Mouse (Mus musculus): ENCODE results near the gene Lmx1b. TPM values are rescaled to one million over a fixed set of nuclear protein-coding genes. Genes with fewer than 3 reads are reported as not detected.

The Lmx1b gene
- polyA plus RNA-seq, 1 experiment from 2014 or later, result 1.7 TPM

DNA sequence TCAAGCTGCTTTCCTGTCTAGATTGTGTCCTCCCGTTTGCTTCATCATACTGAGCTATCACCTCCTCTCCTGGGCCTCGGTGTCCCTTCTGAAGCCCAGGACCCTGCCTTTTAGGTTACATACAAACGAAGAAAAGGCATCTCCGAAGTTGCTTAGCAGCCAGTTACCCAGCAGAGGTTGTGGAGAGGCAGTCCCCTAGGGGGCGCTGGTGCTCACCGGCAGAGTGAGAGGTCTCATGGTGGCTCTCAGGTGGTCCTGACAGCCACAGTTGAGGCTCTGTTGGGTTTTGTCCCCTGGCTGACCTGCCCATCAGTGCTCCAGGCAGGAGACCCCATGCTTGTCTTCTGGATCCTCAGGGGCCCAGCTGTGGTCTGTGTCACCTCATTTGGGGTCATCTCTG, 80.6 kb downstream of the Lmx1b start:
- ATAC-seq (replicated peaks), result no peak
- H3K9ac ChIP-seq, result no peak overlapping the region
- H3K27ac ChIP-seq, result no peak overlapping the region
- H3K4me2 ChIP-seq, result no peak overlapping the region
- no peaks in the 10 kb centered on the region for H3K9me3 ChIP-seq
- whole genome bisulfite sequencing, result 4% methylated on average over 6 of the region's 6 CpGs
- no peaks in the 10 kb centered on the region for H3K36me3 ChIP-seq (replicated peaks)
- peaks cover 8% of the 10 kb centered on the region for H3K4me1 ChIP-seq
- 0 out of 2 replicates have a peak, but pooled peaks cover 10% of the 10 kb centered on the region for H3K27me3 ChIP-seq (replicated peaks)
- H3K4me3 ChIP-seq, result no peak overlapping the region

DNA sequence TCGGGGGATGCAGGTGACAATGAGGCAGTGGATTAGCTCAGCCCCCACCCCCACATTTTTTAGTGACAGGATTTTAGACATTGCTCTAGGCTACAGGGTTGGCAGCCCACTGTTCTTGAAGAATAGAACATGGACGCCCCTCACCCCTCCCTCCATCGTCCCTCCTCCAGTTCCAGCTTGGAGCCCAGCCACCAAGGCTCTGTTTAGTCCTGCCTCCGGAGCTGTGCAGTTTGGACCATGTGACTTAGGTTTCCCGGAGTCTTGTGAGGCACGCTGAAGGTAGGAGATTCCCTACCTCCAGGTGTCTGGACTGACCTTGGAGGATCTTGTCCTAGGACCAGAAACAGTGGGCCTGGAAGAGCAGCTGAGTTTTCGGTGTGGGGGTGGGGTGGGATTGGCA, 81.0 kb downstream of the Lmx1b start:
- Histone ChIP-seq H3K4me3 (no peak overlapping the region), H3K4me1 (peaks cover 8% of the 10 kb centered on the region), H3K36me3 (replicated peaks) (no peaks in the 10 kb centered on the region), H3K4me2 (no peak overlapping the region), H3K9me3 (no peaks in the 10 kb centered on the region), H3K9ac (no peak overlapping the region), H3K27ac (no peak overlapping the region), H3K27me3 (replicated peaks) (0 out of 2 replicates have a peak, but pooled peaks cover 9% of the 10 kb centered on the region)
- WGBS, result 20% methylated on average over 7 of the region's 7 CpGs
- peak; percentile 15; the same call in 1 of the 2 replicates for ATAC-seq (replicated peaks)

DNA sequence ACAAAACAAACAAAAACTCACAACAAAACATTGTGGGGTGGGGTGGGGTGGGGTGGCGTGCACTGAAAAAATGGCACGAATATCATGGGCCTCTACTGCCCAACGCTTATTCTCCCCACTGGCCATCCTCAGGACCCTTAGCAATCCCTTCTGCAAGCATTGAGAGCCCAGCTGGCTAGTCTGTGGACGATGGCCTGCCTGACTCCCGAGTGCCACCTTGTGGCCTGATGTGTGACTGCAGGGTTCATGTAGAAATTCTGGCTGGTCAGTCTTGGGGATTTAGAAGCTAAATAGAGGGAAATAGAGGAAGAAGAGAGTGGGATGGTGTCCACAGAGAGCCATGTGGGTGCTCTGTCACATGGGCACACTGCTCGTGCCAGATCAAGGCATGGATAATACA, 82.1 kb downstream of the Lmx1b start:
- Histone ChIP-seq H3K9me3 (no peaks in the 10 kb centered on the region), H3K27ac (no peak overlapping the region), H3K4me1 (peaks cover 8% of the 10 kb centered on the region), H3K9ac (no peak overlapping the region), H3K36me3 (replicated peaks) (no peaks in the 10 kb centered on the region), H3K4me2 (no peak overlapping the region), H3K4me3 (no peak overlapping the region), H3K27me3 (replicated peaks) (0 out of 2 replicates have a peak, but pooled peaks cover 7% of the 10 kb centered on the region)
- 5% methylated on average over 6 of the region's 6 CpGs for WGBS
- 0 out of 2 replicates have a peak, but pooled peaks have one; percentile 41 for ATAC-seq (replicated peaks)

- H3K4me3 ChIP-seq, result no peak overlapping the region
- peaks cover 8% of the 10 kb centered on the region for H3K4me1 ChIP-seq
- H3K27me3 ChIP-seq (replicated peaks), result 0 out of 2 replicates have a peak, but pooled peaks cover 5% of the 10 kb centered on the region
- no peak for ATAC-seq (replicated peaks)
- 71% methylated on average over 8 of the region's 8 CpGs for WGBS
- H3K9me3 ChIP-seq, result no peaks in the 10 kb centered on the region
- no peak overlapping the region for H3K4me2 ChIP-seq
- H3K9ac ChIP-seq, result no peak overlapping the region
- no peak overlapping the region for H3K27ac ChIP-seq
- no peaks in the 10 kb centered on the region for H3K36me3 ChIP-seq (replicated peaks)
Observed at GRCm38 (mm10) chr2:33555573-33555972, 84.7 kb downstream of the Lmx1b start.

DNA sequence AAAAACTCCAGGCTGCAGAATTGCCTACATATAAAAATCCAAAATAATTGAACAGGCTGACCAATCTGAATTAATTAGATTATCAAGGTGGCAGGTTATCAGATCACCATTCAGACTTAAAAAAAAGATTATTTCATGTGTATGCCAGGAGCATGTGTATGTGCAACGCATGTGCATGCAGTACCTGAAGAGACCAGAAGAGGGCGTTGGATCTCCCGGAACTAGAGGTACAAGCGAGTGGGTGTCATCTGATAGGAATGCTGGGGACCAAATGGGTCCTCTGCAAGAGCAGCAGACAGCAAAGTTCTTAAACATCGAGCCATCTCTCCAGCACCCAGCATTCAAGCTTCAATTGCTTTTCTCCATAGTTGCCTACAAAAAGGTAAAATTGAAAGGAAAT, 87.6 kb downstream of the Lmx1b start:
- 54% methylated on average over 5 of the region's 5 CpGs for WGBS
- no peaks in the 10 kb centered on the region for H3K9me3 ChIP-seq
- no peaks in the 10 kb centered on the region for H3K4me1 ChIP-seq
- H3K4me2 ChIP-seq, result no peak overlapping the region
- no peaks in the 10 kb centered on the region for H3K36me3 ChIP-seq (replicated peaks)
- H3K9ac ChIP-seq, result no peak overlapping the region
- H3K27ac ChIP-seq, result no peak overlapping the region
- peaks cover 3% of the 10 kb centered on the region; the same call in 1 of the 2 replicates for H3K27me3 ChIP-seq (replicated peaks)
- H3K4me3 ChIP-seq, result no peak overlapping the region
- ATAC-seq (replicated peaks), result no peak

- 94% methylated on average over 2 of the region's 2 CpGs for WGBS
- ATAC-seq (replicated peaks), result no peak
- peak overlapping the region; percentile 92 for H3K27ac ChIP-seq
- peaks cover 3% of the 10 kb centered on the region; the same call in 1 of the 2 replicates for H3K27me3 ChIP-seq (replicated peaks)
- no peaks in the 10 kb centered on the region for H3K9me3 ChIP-seq
- H3K4me1 ChIP-seq, result peaks cover 41% of the 10 kb centered on the region
- H3K36me3 ChIP-seq (replicated peaks), result no peaks in the 10 kb centered on the region
- no peak overlapping the region for H3K4me3 ChIP-seq
- no peak overlapping the region for H3K4me2 ChIP-seq
- no peak overlapping the region for H3K9ac ChIP-seq
Observed at GRCm38 (mm10) chr2:33547595-33547994, 92.7 kb downstream of the Lmx1b start.

DNA sequence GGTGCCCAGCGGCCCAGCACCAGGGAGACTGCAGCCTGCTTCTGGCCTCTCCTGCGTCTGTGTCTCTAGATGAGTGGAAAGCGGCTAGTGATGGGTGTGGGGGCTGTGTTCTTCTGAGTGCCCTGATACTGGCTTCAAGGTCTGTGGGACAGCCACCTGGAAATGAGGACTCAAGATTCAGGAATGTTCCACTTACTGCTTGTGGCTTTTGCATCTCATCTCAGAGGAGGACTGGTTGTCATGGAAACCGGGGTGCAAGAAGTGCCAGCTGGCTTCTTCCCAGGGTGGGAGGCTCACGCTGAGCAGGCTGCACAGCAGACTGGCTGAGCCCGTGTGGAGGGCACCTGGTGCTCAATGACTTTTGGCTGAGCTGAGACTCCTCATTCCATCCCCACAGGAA, 93.4 kb downstream of the Lmx1b start:
- 14% methylated on average over 6 of the region's 6 CpGs for WGBS
- no peaks in the 10 kb centered on the region for H3K9me3 ChIP-seq
- H3K4me3 ChIP-seq, result no peak overlapping the region
- peak; percentile 58 for ATAC-seq (replicated peaks)
- H3K4me1 ChIP-seq, result peaks cover 41% of the 10 kb centered on the region
- H3K36me3 ChIP-seq (replicated peaks), result no peaks in the 10 kb centered on the region
- peak overlapping the region; percentile 92 for H3K27ac ChIP-seq
- H3K9ac ChIP-seq, result no peak overlapping the region
- peak overlapping the region; percentile 21 for H3K4me2 ChIP-seq
- H3K27me3 ChIP-seq (replicated peaks), result peaks cover 3% of the 10 kb centered on the region; the same call in 1 of the 2 replicates

- no peak overlapping the region for H3K9ac ChIP-seq
- H3K36me3 ChIP-seq (replicated peaks), result no peaks in the 10 kb centered on the region
Observed at GRCm38 (mm10) chr2:33546051-33546450, 94.3 kb downstream of the Lmx1b start.

GRCm38 (mm10) chr2:33544781-33545566, 95.3 kb downstream of the Lmx1b start:
- peaks cover 41% of the 10 kb centered on the region for H3K4me1 ChIP-seq

More at GRCm38 (mm10) chr2:33546051-33546450, 94.3 kb downstream of the Lmx1b start:
- Histone ChIP-seq H3K4me2 (no peak overlapping the region), H3K27ac (peak overlapping the region; percentile 92), H3K4me1 (peaks cover 41% of the 10 kb centered on the region), H3K4me3 (no peak overlapping the region), H3K27me3 (replicated peaks) (peaks cover 3% of the 10 kb centered on the region; the same call in 1 of the 2 replicates), H3K9me3 (no peaks in the 10 kb centered on the region)
- ATAC-seq (replicated peaks), result no peak
- WGBS, result 82% methylated on average over 5 of the region's 5 CpGs

DNA sequence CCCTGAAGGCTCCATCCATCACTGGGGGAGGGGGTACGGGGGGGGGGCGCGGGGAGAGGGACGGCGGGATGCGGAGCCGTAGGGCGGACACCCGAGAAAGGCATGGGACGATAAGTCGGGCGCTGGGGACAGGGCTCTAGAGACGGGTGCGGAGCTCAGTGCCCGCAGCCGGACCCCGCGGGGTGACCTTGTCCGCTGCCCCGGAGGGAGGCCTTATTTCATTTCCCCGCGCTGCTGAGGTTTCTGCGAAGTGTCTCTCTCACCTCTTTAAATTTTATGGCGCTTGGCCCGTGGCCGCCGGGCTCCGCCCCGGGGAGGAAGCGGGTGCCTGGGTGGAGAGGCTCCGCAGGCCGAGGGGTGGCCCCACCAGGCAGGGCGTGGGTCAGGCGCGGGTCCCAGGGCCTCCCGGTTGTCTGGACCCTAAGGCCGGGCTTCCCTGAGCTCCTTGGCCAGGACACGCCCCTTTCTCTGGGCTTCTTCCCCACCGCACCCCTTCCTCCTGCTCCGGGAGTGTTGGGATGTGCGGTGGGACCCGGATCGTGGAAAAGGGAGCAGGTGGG, 96.0 kb downstream of the Lmx1b start:
- Histone ChIP-seq H3K9me3 (no peaks in the 10 kb centered on the region), H3K4me3 (peak overlapping the region; percentile 45), H3K4me1 (peaks cover 41% of the 10 kb centered on the region), H3K36me3 (replicated peaks) (no peaks in the 10 kb centered on the region), H3K4me2 (peak overlapping the region; percentile 86), H3K27ac (peak overlapping the region; percentile 88), H3K9ac (peak overlapping the region; percentile 57), H3K27me3 (replicated peaks) (peaks cover 8% of the 10 kb centered on the region; the same call in 1 of the 2 replicates)
- peak; percentile 15; the same call in 1 of the 2 replicates for ATAC-seq (replicated peaks)
- WGBS, result under 1% methylated on average over 31 of the region's 43 CpGs

More at GRCm38 (mm10) chr2:33544781-33545566, 95.3 kb downstream of the Lmx1b start:
- Histone ChIP-seq H3K27me3 (replicated peaks) (peaks cover 8% of the 10 kb centered on the region; the same call in 1 of the 2 replicates), H3K36me3 (replicated peaks) (no peaks in the 10 kb centered on the region), H3K4me3 (peak overlapping the region; percentile 45), H3K4me2 (peak overlapping the region; percentile 86), H3K9me3 (no peaks in the 10 kb centered on the region), H3K9ac (peak overlapping the region; percentile 57), H3K27ac (peak overlapping the region; percentile 88)
- WGBS, result 24% methylated on average over 16 of the region's 16 CpGs
- no peak for ATAC-seq (replicated peaks)

- peak overlapping the region; percentile 57 for H3K9ac ChIP-seq
- H3K36me3 ChIP-seq (replicated peaks), result no peaks in the 10 kb centered on the region
- peak overlapping the region; percentile 88 for H3K27ac ChIP-seq
- peaks cover 8% of the 10 kb centered on the region; the same call in 1 of the 2 replicates for H3K27me3 ChIP-seq (replicated peaks)
- H3K9me3 ChIP-seq, result no peaks in the 10 kb centered on the region
- peak overlapping the region; percentile 45 for H3K4me3 ChIP-seq
- H3K4me1 ChIP-seq, result peaks cover 41% of the 10 kb centered on the region
- peak; percentile 88 for ATAC-seq (replicated peaks)
- H3K4me2 ChIP-seq, result peak overlapping the region; percentile 86
- under 1% methylated on average over 31 of the region's 38 CpGs for WGBS
Observed at GRCm38 (mm10) chr2:33543429-33544202, 96.7 kb downstream of the Lmx1b start.

Data from midbrain, embryonic 15.5 days (tissue).